Mouse (Mus musculus) C2C12 (cell line): ENCODE results near the gene St6galnac1. TPM values are rescaled to one million over a fixed set of nuclear protein-coding genes. Genes with fewer than 3 reads are reported as not detected.
A peak's percentile ranks its signal among the peaks of the same experiment; 100 is the strongest.

Source experiments
- H3K27me3 ChIP-seq: one replicate; pipeline ENCODE4 v1.6.1; 2011; ENCODE audit not compliant: control insufficient read depth, insufficient read depth, insufficient read length
- H3K36me3 ChIP-seq: one replicate; pipeline ENCODE4 v1.6.1; 2011; ENCODE audit not compliant: control insufficient read depth, insufficient read depth
- H3K4me3 ChIP-seq: one replicate; pipeline ENCODE4 v1.5.1; 2011; ENCODE audit warnings: mild to moderate bottlenecking, control low read depth; ENCODE audit not compliant: poor library complexity, insufficient read depth, severe bottlenecking
- H3K79me2 ChIP-seq: one replicate; pipeline ENCODE4 v1.6.1; 2011; ENCODE audit not compliant: control insufficient read depth, insufficient read depth
- H3K79me3 ChIP-seq: one replicate; pipeline ENCODE4 v1.6.1; 2011; ENCODE audit warnings: low read depth, control low read depth
- H3ac ChIP-seq: one replicate; pipeline ENCODE3; 2011; ENCODE audit warnings: low read depth; ENCODE audit not compliant: control insufficient read depth, insufficient read length
- CEBPB ChIP-seq: IDR thresholded peaks from one replicate; pipeline ENCODE4 v1.6.1; 2011; ENCODE audit warnings: low read depth, mild to moderate bottlenecking, control low read depth, moderate library complexity
- CTCF ChIP-seq: IDR thresholded peaks from one replicate; pipeline ENCODE4 v1.5.1; 2011; ENCODE audit not compliant: control insufficient read depth, insufficient read depth, insufficient read length
- FOSL1 ChIP-seq: IDR thresholded peaks from one replicate; pipeline ENCODE4 v1.8.0; 2011; ENCODE audit warnings: mild to moderate bottlenecking, low read length; ENCODE audit not compliant: poor library complexity, insufficient read depth, severe bottlenecking
- MAX ChIP-seq: IDR thresholded peaks from one replicate; pipeline ENCODE4 v1.6.1; 2011; ENCODE audit warnings: mild to moderate bottlenecking, control low read depth
- MYOD1 ChIP-seq: IDR thresholded peaks from one replicate; pipeline ENCODE4 v1.6.1; 2011; ENCODE audit warnings: low read depth; ENCODE audit not compliant: control insufficient read depth, insufficient read length
- MYOG ChIP-seq: IDR thresholded peaks from one replicate; pipeline ENCODE4 v1.6.1; 2011; ENCODE audit not compliant: control insufficient read depth, insufficient read length; ENCODE audit errors: extremely low read depth
- USF1 ChIP-seq: IDR thresholded peaks from one replicate; pipeline ENCODE4 v1.6.1; 2011; ENCODE audit warnings: low read depth, mild to moderate bottlenecking, control low read depth, moderate library complexity
- polyA plus RNA-seq: library from polyadenylated mRNA; unstranded; fragments of >200 nt; fragmentation: generic; extraction: Trizol; gene quantifications from one replicate; pipeline ENCODE4 v1.2.1, GENCODE M21; 2012; ENCODE audit warnings: missing spikeins

St6galnac1 gene
- polyA plus RNA-seq, 1 experiment = not detected

DNA sequence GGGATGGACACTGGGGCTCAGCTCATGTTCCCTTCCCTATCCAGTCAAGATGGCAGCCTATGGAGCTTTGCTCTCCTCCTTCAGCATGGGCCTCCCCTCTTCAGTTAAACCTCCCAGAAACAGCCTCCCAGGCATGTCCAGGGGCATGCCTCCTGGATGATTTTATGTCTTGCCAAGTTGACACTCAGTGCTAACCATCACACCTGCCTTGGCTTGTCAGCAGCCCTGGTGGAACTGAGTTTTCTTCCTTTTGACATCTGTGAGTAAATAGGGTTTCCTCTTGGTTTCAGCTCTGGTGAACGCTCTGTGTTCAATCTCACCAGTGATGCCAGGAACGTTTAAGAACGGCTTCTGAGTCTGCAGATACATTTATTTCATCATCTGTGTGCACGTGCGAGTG, 27.4 kb upstream of the St6galnac1 start:
- no peak overlapping the region for H3ac ChIP-seq
- TF ChIP-seq USF1 (no peak), FOSL1 (no peak), MYOD1 (peak; percentile 65)
- H3K36me3 ChIP-seq = peaks cover 11% of the 10 kb centered on the region
- H3K79me2 ChIP-seq = no peaks in the 10 kb centered on the region
- H3K4me3 ChIP-seq = no peak overlapping the region
- no peaks in the 10 kb centered on the region for H3K27me3 ChIP-seq
- H3K79me3 ChIP-seq = no peaks in the 10 kb centered on the region

DNA sequence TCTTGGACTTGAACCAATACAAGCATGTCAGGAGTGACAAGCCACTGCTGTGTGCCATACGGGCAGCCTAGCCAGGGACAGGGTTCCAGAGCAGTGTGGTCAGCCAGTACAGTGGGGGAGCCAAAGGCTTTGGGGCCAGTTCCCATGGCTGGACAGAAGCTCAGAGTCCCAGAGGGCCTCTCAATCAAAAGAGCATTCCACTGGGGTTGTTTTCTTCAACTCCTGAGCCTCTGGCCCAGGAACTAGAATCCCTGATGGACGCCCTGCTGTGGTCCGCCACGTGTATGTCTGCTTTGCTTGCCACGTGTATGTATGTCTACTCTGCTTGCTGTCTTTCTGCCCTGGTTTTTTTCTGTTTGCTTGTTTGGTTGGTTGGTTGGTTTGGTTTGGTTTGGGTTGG, 25.8 kb upstream of the St6galnac1 start:
- H3ac ChIP-seq = no peak overlapping the region
- TF ChIP-seq MAX (no peak), FOSL1 (no peak), CEBPB (no peak), MYOD1 (no peak), MYOG (no peak), USF1 (no peak), CTCF (no peak)
- no peaks in the 10 kb centered on the region for H3K27me3 ChIP-seq
- no peaks in the 10 kb centered on the region for H3K79me2 ChIP-seq
- no peak overlapping the region for H3K4me3 ChIP-seq
- peaks cover 4% of the 10 kb centered on the region for H3K36me3 ChIP-seq
- no peaks in the 10 kb centered on the region for H3K79me3 ChIP-seq

DNA sequence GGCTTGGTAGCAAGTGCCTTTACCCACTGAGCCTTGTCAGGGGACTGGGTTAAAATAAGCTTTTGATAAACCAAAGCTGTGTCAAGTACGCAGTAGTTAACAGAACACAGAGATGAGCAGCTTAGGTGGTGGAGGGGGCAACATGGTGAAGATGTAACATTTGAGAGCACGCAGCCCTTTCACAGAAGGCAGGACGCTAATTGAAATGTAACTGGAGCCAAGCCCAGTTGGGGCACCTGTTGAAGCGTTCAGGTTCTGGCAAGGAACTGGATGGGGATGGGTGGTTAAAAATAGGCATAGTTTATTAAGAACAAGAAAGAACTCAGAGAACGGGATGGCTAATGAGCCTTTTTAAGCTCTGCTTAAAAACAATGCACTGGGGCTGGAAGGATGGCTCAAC, 24.1 kb upstream of the St6galnac1 start:
- TF ChIP-seq MYOG (no peak), USF1 (no peak), FOSL1 (no peak), MAX (no peak), CTCF (no peak), CEBPB (no peak), MYOD1 (no peak)
- H3K27me3 ChIP-seq = no peaks in the 10 kb centered on the region
- H3K36me3 ChIP-seq = peaks cover 4% of the 10 kb centered on the region

DNA sequence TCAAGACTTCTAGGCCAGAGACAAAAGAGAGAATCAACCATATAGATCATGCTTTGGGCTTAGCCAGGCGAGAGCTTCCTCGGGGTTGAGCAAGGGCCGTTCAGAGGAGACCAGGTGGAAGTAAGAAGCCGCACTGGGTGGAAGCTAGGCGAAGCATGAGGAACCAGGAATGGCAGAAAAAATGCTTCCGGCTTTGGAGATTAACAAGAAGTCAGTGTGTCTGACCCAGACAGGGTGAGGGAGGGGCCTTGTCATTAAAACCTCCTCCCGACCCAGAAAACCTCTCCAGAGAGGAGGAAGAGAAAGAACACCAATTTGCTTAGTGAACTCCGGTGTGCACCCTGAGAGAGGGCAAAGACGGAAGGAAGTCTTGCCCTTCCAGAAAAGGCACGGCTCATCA, 8.9 kb upstream of the St6galnac1 start:
- Histone ChIP-seq H3K27me3 (no peaks in the 10 kb centered on the region), H3K79me3 (no peaks in the 10 kb centered on the region), H3K4me3 (no peak overlapping the region), H3ac (no peak overlapping the region), H3K79me2 (no peaks in the 10 kb centered on the region), H3K36me3 (no peaks in the 10 kb centered on the region)
- TF ChIP-seq MYOG = no peak
- TF ChIP-seq FOSL1 = no peak
- no peak for TF ChIP-seq MAX
- TF ChIP-seq CTCF = no peak
- no peak for TF ChIP-seq CEBPB
- TF ChIP-seq USF1 = no peak
- TF ChIP-seq MYOD1 = no peak

More for the DNA sequence above, 24.1 kb upstream of the St6galnac1 start:
- Histone ChIP-seq H3K79me3 (no peaks in the 10 kb centered on the region), H3K79me2 (no peaks in the 10 kb centered on the region), H3ac (no peak overlapping the region), H3K4me3 (no peak overlapping the region)

DNA sequence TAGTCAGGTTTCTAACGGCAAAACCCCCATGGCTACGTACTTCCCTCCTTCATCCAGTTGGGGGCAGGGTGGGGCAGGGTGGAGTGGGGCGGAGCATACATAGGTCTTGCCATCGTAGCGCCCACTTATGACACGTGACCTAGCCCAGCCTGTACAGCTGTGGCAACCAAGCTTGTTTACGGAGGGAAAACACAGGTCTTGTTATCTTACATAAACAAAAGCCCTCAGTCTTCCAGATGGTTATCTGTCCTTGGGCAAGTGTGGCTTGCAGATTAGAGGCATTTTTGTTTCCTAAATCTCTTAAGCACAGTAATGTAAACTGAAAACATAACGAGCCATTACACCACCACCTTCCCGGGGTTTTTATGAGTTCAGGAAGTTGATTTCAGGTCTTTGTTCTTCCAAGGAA, 7.4 kb upstream of the St6galnac1 start:
- H3ac ChIP-seq = no peak overlapping the region
- no peaks in the 10 kb centered on the region for H3K79me2 ChIP-seq
- H3K4me3 ChIP-seq = no peak overlapping the region
- no peaks in the 10 kb centered on the region for H3K27me3 ChIP-seq
- TF ChIP-seq MAX = no peak
- no peak for TF ChIP-seq CEBPB
- no peak for TF ChIP-seq CTCF
- no peak for TF ChIP-seq MYOD1
- no peak for TF ChIP-seq MYOG
- TF ChIP-seq USF1 = peak; percentile 39
- no peak for TF ChIP-seq FOSL1
- no peaks in the 10 kb centered on the region for H3K36me3 ChIP-seq
- H3K79me3 ChIP-seq = no peaks in the 10 kb centered on the region

DNA sequence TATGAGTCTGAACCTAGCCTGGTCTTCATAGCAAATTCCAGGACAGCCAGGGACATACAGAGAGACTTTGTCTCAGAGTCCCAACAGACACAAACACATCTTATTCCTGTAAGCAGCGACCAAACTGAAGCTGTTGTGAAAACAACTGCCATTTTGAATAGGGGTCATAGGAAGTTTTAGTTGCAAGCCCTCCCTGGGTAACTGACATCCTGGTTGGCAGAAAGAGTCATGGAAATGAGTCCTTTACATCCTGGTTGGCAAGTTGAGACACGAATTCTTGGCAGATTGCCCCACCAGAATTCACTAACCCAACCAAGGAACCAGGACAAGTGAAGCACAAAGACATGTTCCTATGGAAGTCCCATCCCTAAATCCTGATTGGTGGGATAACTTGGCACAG, 2.1 kb downstream of the St6galnac1 start:
- Histone ChIP-seq H3K79me2 (no peaks in the 10 kb centered on the region), H3K36me3 (no peaks in the 10 kb centered on the region), H3ac (no peak overlapping the region), H3K79me3 (no peaks in the 10 kb centered on the region), H3K4me3 (no peak overlapping the region), H3K27me3 (no peaks in the 10 kb centered on the region)
- TF ChIP-seq FOSL1 (no peak), CEBPB (no peak), CTCF (no peak), USF1 (no peak)

- H3K79me3 ChIP-seq = no peaks in the 10 kb centered on the region
- no peak overlapping the region for H3K4me3 ChIP-seq
- no peaks in the 10 kb centered on the region for H3K36me3 ChIP-seq
- no peak overlapping the region for H3ac ChIP-seq
- H3K27me3 ChIP-seq = no peaks in the 10 kb centered on the region
- TF ChIP-seq CTCF (no peak), CEBPB (no peak), MYOD1 (no peak), FOSL1 (no peak), MAX (no peak), MYOG (no peak), USF1 (no peak)
- no peaks in the 10 kb centered on the region for H3K79me2 ChIP-seq
Observed at GRCm38 (mm10) chr11:116769873-116770272, 5.4 kb downstream of the St6galnac1 start.
